Mouse (Mus musculus) lung, embryonic 15.5 days (tissue): ENCODE results near the gene 4632433K11Rik. TPM values are rescaled to one million over a fixed set of nuclear protein-coding genes. Genes with fewer than 3 reads are reported as not detected.
"Not testable (repeated sequence)": the region's sequence is repeated elsewhere in the genome, so short reads cannot be mapped to it uniquely, and the experiment has no call there.

Experiments used
- ATAC-seq: fragments of 200-750 bp; cut with Nextera tagmentation; 2 replicates; pipeline ENCODE4 v1.8.0; 2017; ENCODE audit warnings: moderate number of reproducible peaks, borderline replicate concordance; ENCODE audit not compliant: low FRiP score, low TSS enrichment; ENCODE audit errors: extremely low read depth
- H3K27ac ChIP-seq: fragments of 300-500 bp; sonication (generic); 2 replicates; pipeline ENCODE4 v1.5.1; 2015; ENCODE audit warnings: moderate library complexity, mild to moderate bottlenecking, inconsistent platforms
- H3K27me3 ChIP-seq: fragments of 300-500 bp; sonication (generic); 2 replicates; pipeline ENCODE4 v1.6.1; 2015; ENCODE audit warnings: inconsistent platforms
- H3K36me3 ChIP-seq: fragments of 300-500 bp; sonication (generic); 2 replicates; pipeline ENCODE4 v1.6.1; 2015; ENCODE audit warnings: inconsistent platforms
- H3K4me1 ChIP-seq: fragments of 300-500 bp; sonication (generic); 2 replicates; pipeline ENCODE4 v1.6.1; 2015; ENCODE audit warnings: inconsistent platforms
- H3K4me2 ChIP-seq: fragments of 300-500 bp; sonication (generic); 2 replicates; pipeline ENCODE4 v1.6.1; 2015; ENCODE audit warnings: inconsistent platforms, mild to moderate bottlenecking, moderate library complexity
- H3K4me3 ChIP-seq: fragments of 300-500 bp; sonication (generic); 2 replicates; pipeline ENCODE4 v1.5.1; 2015; ENCODE audit warnings: mild to moderate bottlenecking, inconsistent platforms
- H3K9ac ChIP-seq: fragments of 300-500 bp; sonication (generic); 2 replicates; pipeline ENCODE4 v1.6.1; 2015; ENCODE audit warnings: inconsistent platforms
- H3K9me3 ChIP-seq: fragments of 300-500 bp; sonication (generic); 2 replicates; pipeline ENCODE4 v1.6.1; 2016; ENCODE audit warnings: inconsistent platforms
- WGBS: fragments of 180-500 bp; shearing (Covaris S2); methylation state at CpG from one replicate; pipeline ENCODE4 v1.1.7; 2015; 5-methylcytosine and 5-hydroxymethylcytosine counted together
- polyA plus RNA-seq: library from polyadenylated mRNA; unstranded; fragments of >200 nt; fragmentation: Nextera tagmentation; extraction: Ambion mirVana; gene quantifications from 2 replicates; pipeline ENCODE4 v1.2.1, GENCODE M21; 2015

4632433K11Rik gene
- polyA plus RNA-seq, 1 experiment from 2014 or later = not detected

GRCm38 (mm10) chr7:5012681-5013513 is 21.0 kb upstream of the 4632433K11Rik start:
- Histone ChIP-seq H3K9me3 (no peaks in the 10 kb centered on the region), H3K4me2 (peak overlapping the region; percentile 54), H3K9ac (no peak overlapping the region), H3K4me3 (peak overlapping the region; percentile 77), H3K4me1 (peaks cover 14% of the 10 kb centered on the region; the same call in 1 of the 2 replicates), H3K27ac (0 out of 2 replicates have a peak overlapping the region, but pooled peaks have one; percentile 11), H3K36me3 (peaks cover 49% of the 10 kb centered on the region), H3K27me3 (no peaks in the 10 kb centered on the region)
- WGBS = 86% methylated on average over 27 of the region's 27 CpGs
- ATAC-seq = no peak

- Histone ChIP-seq H3K4me2 (peak within 1 kb of the TSS; percentile 54), H3K4me3 (peak within 1 kb of the TSS; percentile 77), H3K27ac (peak within 1 kb of the TSS; percentile 99), H3K4me1 (peaks cover 20% of the 10 kb centered on the region), H3K9ac (peak within 1 kb of the TSS; percentile 78), H3K36me3 (peaks cover 33% of the 10 kb centered on the region), H3K27me3 (no peaks in the 10 kb centered on the region), H3K9me3 (no peaks in the 10 kb centered on the region)
- ATAC-seq = peak; percentile 87
- WGBS = under 1% methylated on average over 42 of the region's 42 CpGs
Observed at GRCm38 (mm10) chr7:5014251-5015117, 19.4 kb upstream of the 4632433K11Rik start, which contains the start of the genes Zfp524 and Fiz1. Gene Zfp524 (plus strand): TSS chr7:5014415. Gene Fiz1 (minus strand): TSS chr7:5014697.

- ATAC-seq = peak; percentile 79
- under 1% methylated on average over 45 of the region's 76 CpGs for WGBS
- peak within 1 kb of the TSS; percentile 99 for H3K27ac ChIP-seq
- H3K9me3 ChIP-seq = no peaks in the 10 kb centered on the region
- peak within 1 kb of the TSS; percentile 78 for H3K9ac ChIP-seq
- H3K4me1 ChIP-seq = peaks cover 21% of the 10 kb centered on the region
- H3K4me2 ChIP-seq = peak within 1 kb of the TSS; percentile 54
- H3K36me3 ChIP-seq = peaks cover 24% of the 10 kb centered on the region
- no peaks in the 10 kb centered on the region for H3K27me3 ChIP-seq
- peak within 1 kb of the TSS; percentile 77 for H3K4me3 ChIP-seq
Observed at GRCm38 (mm10) chr7:5015118-5016001, 18.6 kb upstream of the 4632433K11Rik start, which contains the start of gene Gm44973. Gene Gm44973 (plus strand): TSS chr7:5015496.

GRCm38 (mm10) chr7:5016057-5016456 is 17.9 kb upstream of the 4632433K11Rik start:
- H3K9me3 ChIP-seq = no peaks in the 10 kb centered on the region
- ATAC-seq = no peak
- peaks cover 23% of the 10 kb centered on the region for H3K4me1 ChIP-seq
- H3K4me2 ChIP-seq = peak overlapping the region; percentile 54
- H3K27ac ChIP-seq = peak overlapping the region; percentile 99
- no peaks in the 10 kb centered on the region for H3K27me3 ChIP-seq
- peak overlapping the region; percentile 77 for H3K4me3 ChIP-seq
- H3K9ac ChIP-seq = peak overlapping the region; percentile 67
- peaks cover 17% of the 10 kb centered on the region for H3K36me3 ChIP-seq
- WGBS = 45% methylated on average over 3 of the region's 3 CpGs

GRCm38 (mm10) chr7:5016920-5017319 is 17.0 kb upstream of the 4632433K11Rik start:
- H3K27ac ChIP-seq = no peak overlapping the region
- 92% methylated on average over 2 of the region's 2 CpGs for WGBS
- no peak for ATAC-seq
- H3K36me3 ChIP-seq = peaks cover 9% of the 10 kb centered on the region
- H3K9ac ChIP-seq = no peak overlapping the region
- peaks cover 30% of the 10 kb centered on the region for H3K4me1 ChIP-seq
- H3K4me3 ChIP-seq = no peak overlapping the region
- no peaks in the 10 kb centered on the region for H3K27me3 ChIP-seq
- H3K4me2 ChIP-seq = no peak overlapping the region
- no peaks in the 10 kb centered on the region for H3K9me3 ChIP-seq

- ATAC-seq = no peak
- no peak overlapping the region for H3K9ac ChIP-seq
- WGBS = 92% methylated on average over 16 of the region's 16 CpGs
- peaks cover 30% of the 10 kb centered on the region for H3K4me1 ChIP-seq
- no peak overlapping the region for H3K4me2 ChIP-seq
- H3K9me3 ChIP-seq = no peaks in the 10 kb centered on the region
- peaks cover 10% of the 10 kb centered on the region for H3K36me3 ChIP-seq
- no peaks in the 10 kb centered on the region for H3K27me3 ChIP-seq
- H3K27ac ChIP-seq = no peak overlapping the region
- H3K4me3 ChIP-seq = no peak overlapping the region
Observed at GRCm38 (mm10) chr7:5017352-5017751, 16.6 kb upstream of the 4632433K11Rik start.

GRCm38 (mm10) chr7:5017931-5018330 is 16.0 kb upstream of the 4632433K11Rik start:
- H3K4me3 ChIP-seq = no peak overlapping the region
- H3K4me1 ChIP-seq = peaks cover 28% of the 10 kb centered on the region
- no peak overlapping the region for H3K27ac ChIP-seq
- H3K9me3 ChIP-seq = no peaks in the 10 kb centered on the region
- no peak overlapping the region for H3K9ac ChIP-seq
- 98% methylated on average over 21 of the region's 21 CpGs for WGBS
- peaks cover 11% of the 10 kb centered on the region for H3K36me3 ChIP-seq
- ATAC-seq = no peak
- H3K4me2 ChIP-seq = no peak overlapping the region
- no peaks in the 10 kb centered on the region for H3K27me3 ChIP-seq

- Histone ChIP-seq H3K9ac (peak overlapping the region; percentile 93), H3K4me2 (peak overlapping the region; percentile 77), H3K27ac (peak overlapping the region; percentile 98), H3K4me3 (peak overlapping the region; percentile 81), H3K4me1 (peaks cover 24% of the 10 kb centered on the region), H3K36me3 (peaks cover 27% of the 10 kb centered on the region)
- not testable (repeated sequence) for ATAC-seq, H3K9me3 ChIP-seq, H3K27me3 ChIP-seq
- 22% methylated on average over 8 of the region's 8 CpGs for WGBS
Observed at GRCm38 (mm10) chr7:5019576-5019975, 14.3 kb upstream of the 4632433K11Rik start.

GRCm38 (mm10) chr7:5020000-5020681 is 13.8 kb upstream of the 4632433K11Rik start, which contains the start of the genes Zfp865 and Ccdc106:
Gene Zfp865 (plus strand): TSS chr7:5020376.
Gene Ccdc106 (plus strand): TSS chr7:5020553.
- ATAC-seq = peak; percentile 90
- under 1% methylated on average over 47 of the region's 49 CpGs for WGBS
- no peaks in the 10 kb centered on the region for H3K9me3 ChIP-seq

GRCm38 (mm10) chr7:5020685-5021084 is 13.2 kb upstream of the 4632433K11Rik start:
- 0% methylated on average over 14 of the region's 15 CpGs for WGBS
- peaks cover 37% of the 10 kb centered on the region for H3K36me3 ChIP-seq
- peaks cover 24% of the 10 kb centered on the region for H3K4me1 ChIP-seq
- peak; percentile 1 for ATAC-seq
- peak overlapping the region; percentile 93 for H3K9ac ChIP-seq
- H3K9me3 ChIP-seq = no peaks in the 10 kb centered on the region
- H3K27ac ChIP-seq = peak overlapping the region; percentile 98
- peak overlapping the region; percentile 81 for H3K4me3 ChIP-seq
- H3K27me3 ChIP-seq = no peaks in the 10 kb centered on the region
- peak overlapping the region; percentile 77 for H3K4me2 ChIP-seq

More at GRCm38 (mm10) chr7:5020000-5020681, 13.8 kb upstream of the 4632433K11Rik start, which contains the start of the genes Zfp865 and Ccdc106:
- Histone ChIP-seq H3K27me3 (no peaks in the 10 kb centered on the region), H3K27ac (peak within 1 kb of the TSS; percentile 98), H3K4me2 (peak within 1 kb of the TSS; percentile 77), H3K4me1 (peaks cover 24% of the 10 kb centered on the region), H3K4me3 (peak within 1 kb of the TSS; percentile 81), H3K9ac (peak within 1 kb of the TSS; percentile 93), H3K36me3 (peaks cover 33% of the 10 kb centered on the region)
